Mouse (Mus musculus) forebrain, embryonic 16.5 days (tissue): ENCODE results near the gene Nxpe3. TPM values are rescaled to one million over a fixed set of nuclear protein-coding genes. Genes with fewer than 3 reads are reported as not detected.

Experiments used
- ATAC-seq: fragments of 200-750 bp; cut with Nextera tagmentation; 2 replicates; pipeline ENCODE4 v1.8.0; 2017; ENCODE audit warnings: mild to moderate bottlenecking, moderate library complexity
- H3K27ac ChIP-seq: fragments of 300-500 bp; sonication (generic); 2 replicates; pipeline ENCODE4 v1.5.1; 2014; ENCODE audit warnings: low read length, control low read depth
- H3K27me3 ChIP-seq: fragments of 300-500 bp; sonication (generic); replicated peaks from 2 replicates; pipeline ENCODE4 v1.6.1; 2014; ENCODE audit warnings: low read length; ENCODE audit not compliant: control insufficient read depth, insufficient read depth
- H3K36me3 ChIP-seq: fragments of 300-500 bp; sonication (generic); 2 replicates; pipeline ENCODE4 v1.6.1; 2014; ENCODE audit not compliant: control insufficient read depth, insufficient read depth
- H3K4me1 ChIP-seq: fragments of 300-500 bp; sonication (generic); replicated peaks from 2 replicates; pipeline ENCODE4 v1.6.1; 2014; ENCODE audit warnings: low read length; ENCODE audit not compliant: control insufficient read depth, insufficient read depth
- H3K4me2 ChIP-seq: fragments of 300-500 bp; sonication (generic); 2 replicates; pipeline ENCODE4 v1.6.1; 2014; ENCODE audit warnings: mild to moderate bottlenecking, low read length, control low read depth
- H3K4me3 ChIP-seq: fragments of 300-500 bp; sonication (generic); replicated peaks from 2 replicates; pipeline ENCODE4 v1.5.1; 2014; ENCODE audit warnings: mild to moderate bottlenecking, low read length, control low read depth
- H3K9ac ChIP-seq: fragments of 300-500 bp; sonication (generic); replicated peaks from 2 replicates; pipeline ENCODE4 v1.6.1; 2014; ENCODE audit warnings: low read depth, low read length, control low read depth
- H3K9me3 ChIP-seq: fragments of 300-500 bp; sonication (generic); 2 replicates; pipeline ENCODE4 v1.6.1; 2016; ENCODE audit warnings: low read length; ENCODE audit not compliant: control insufficient read depth
- WGBS: fragments of 180-500 bp; shearing (Covaris S2); extraction: QIAGEN DNeasy Blood & Tissue Kit; methylation state at CpG from one replicate; pipeline ENCODE4 v1.1.7; 2014; 5-methylcytosine and 5-hydroxymethylcytosine counted together
- polyA plus RNA-seq: library from polyadenylated mRNA; unstranded; fragments of >200 nt; fragmentation: Nextera tagmentation; extraction: Ambion mirVana; gene quantifications from 2 replicates; pipeline ENCODE4 v1.2.1, GENCODE M21; 2015

The Nxpe3 gene
- 1.7 and 2.1 TPM in 2 replicates for polyA plus RNA-seq

- Histone ChIP-seq H3K36me3 (no peaks in the 10 kb centered on the region), H3K9me3 (no peaks in the 10 kb centered on the region), H3K27ac (peak within 1 kb of the TSS; percentile 62), H3K9ac (peak within 1 kb of the TSS; percentile 86), H3K27me3 (no peaks in the 10 kb centered on the region), H3K4me2 (peak within 1 kb of the TSS; percentile 78), H3K4me3 (peak within 1 kb of the TSS; percentile 89), H3K4me1 (peaks cover 15% of the 10 kb centered on the region)
- under 1% methylated on average over 73 of the region's 74 CpGs for WGBS
- peak; percentile 97 for ATAC-seq
These were observed at the start of gene Nxpe3 for GRCm38 (mm10) chr16:55894893-55895650. Nxpe3 (minus strand) TSS chr16:55895285.

GRCm38 (mm10) chr16:55940781-55941180, 45.7 kb upstream of the Nxpe3 start:
- H3K4me2 ChIP-seq, result no peak overlapping the region
- no peaks in the 10 kb centered on the region for H3K27me3 ChIP-seq
- H3K4me3 ChIP-seq, result no peak overlapping the region
- H3K36me3 ChIP-seq, result no peaks in the 10 kb centered on the region
- no peaks in the 10 kb centered on the region for H3K9me3 ChIP-seq
- 94% methylated on average over 4 of the region's 4 CpGs for WGBS
- no peaks in the 10 kb centered on the region for H3K4me1 ChIP-seq
- no peak overlapping the region for H3K27ac ChIP-seq
- H3K9ac ChIP-seq, result no peak overlapping the region
- no peak for ATAC-seq

- Histone ChIP-seq H3K4me2 (no peak overlapping the region), H3K27ac (no peak overlapping the region), H3K27me3 (no peaks in the 10 kb centered on the region), H3K36me3 (no peaks in the 10 kb centered on the region), H3K9ac (no peak overlapping the region), H3K4me1 (peaks cover 2% of the 10 kb centered on the region; the same call in 1 of the 2 replicates), H3K9me3 (no peaks in the 10 kb centered on the region), H3K4me3 (no peak overlapping the region)
- ATAC-seq, result no peak
- WGBS, result 80% methylated on average over 6 of the region's 6 CpGs
These were observed 44.6 kb upstream of the Nxpe3 start for GRCm38 (mm10) chr16:55939703-55940102.

GRCm38 (mm10) chr16:55938761-55939160, 43.7 kb upstream of the Nxpe3 start:
- Histone ChIP-seq H3K36me3 (no peaks in the 10 kb centered on the region), H3K9me3 (no peaks in the 10 kb centered on the region), H3K27ac (no peak overlapping the region), H3K4me2 (no peak overlapping the region), H3K9ac (no peak overlapping the region), H3K4me3 (no peak overlapping the region), H3K4me1 (peaks cover 2% of the 10 kb centered on the region; the same call in 1 of the 2 replicates), H3K27me3 (no peaks in the 10 kb centered on the region)
- 83% methylated on average over 4 of the region's 4 CpGs for WGBS
- no peak for ATAC-seq

GRCm38 (mm10) chr16:55934453-55935037, 39.5 kb upstream of the Nxpe3 start, which contains the start of gene Cep97:
Cep97 (minus strand) TSS chr16:55934855.
- Histone ChIP-seq H3K36me3 (no peaks in the 10 kb centered on the region), H3K4me3 (peak within 1 kb of the TSS; percentile 61), H3K4me1 (peaks cover 6% of the 10 kb centered on the region; the same call in 1 of the 2 replicates), H3K27me3 (no peaks in the 10 kb centered on the region), H3K9ac (peak within 1 kb of the TSS; percentile 78), H3K4me2 (peak within 1 kb of the TSS; percentile 72), H3K27ac (peak within 1 kb of the TSS; percentile 72), H3K9me3 (no peaks in the 10 kb centered on the region)
- 0% methylated on average over 24 of the region's 24 CpGs for WGBS
- peak; percentile 99 for ATAC-seq

- Histone ChIP-seq H3K9ac (peak overlapping the region; percentile 78), H3K4me1 (peaks cover 6% of the 10 kb centered on the region; the same call in 1 of the 2 replicates), H3K9me3 (no peaks in the 10 kb centered on the region), H3K4me2 (peak overlapping the region; percentile 72), H3K27me3 (no peaks in the 10 kb centered on the region), H3K27ac (peak overlapping the region; percentile 72), H3K4me3 (peak overlapping the region; percentile 61), H3K36me3 (no peaks in the 10 kb centered on the region)
- under 1% methylated on average over 32 of the region's 32 CpGs for WGBS
- ATAC-seq, result peak; percentile 34
These were observed 38.7 kb upstream of the Nxpe3 start for GRCm38 (mm10) chr16:55933681-55934343.

- Histone ChIP-seq H3K4me3 (no peak overlapping the region), H3K27ac (no peak overlapping the region), H3K9ac (no peak overlapping the region), H3K36me3 (peaks cover 26% of the 10 kb centered on the region), H3K9me3 (no peaks in the 10 kb centered on the region), H3K4me1 (no peaks in the 10 kb centered on the region), H3K27me3 (no peaks in the 10 kb centered on the region), H3K4me2 (no peak overlapping the region)
- 95% methylated on average over 4 of the region's 4 CpGs for WGBS
- no peak for ATAC-seq
These were observed 28.9 kb upstream of the Nxpe3 start for GRCm38 (mm10) chr16:55924010-55924409.

- Histone ChIP-seq H3K4me2 (no peak overlapping the region), H3K9ac (no peak overlapping the region), H3K4me1 (no peaks in the 10 kb centered on the region), H3K27me3 (no peaks in the 10 kb centered on the region), H3K9me3 (no peaks in the 10 kb centered on the region), H3K36me3 (peaks cover 33% of the 10 kb centered on the region), H3K27ac (no peak overlapping the region), H3K4me3 (no peak overlapping the region)
- WGBS, result 89% methylated on average over 10 of the region's 10 CpGs
- ATAC-seq, result no peak
These were observed 27.0 kb upstream of the Nxpe3 start for GRCm38 (mm10) chr16:55922079-55922478.

- Histone ChIP-seq H3K4me2 (no peak overlapping the region), H3K27me3 (no peaks in the 10 kb centered on the region), H3K27ac (no peak overlapping the region), H3K9me3 (no peaks in the 10 kb centered on the region), H3K9ac (no peak overlapping the region), H3K4me1 (no peaks in the 10 kb centered on the region), H3K36me3 (peaks cover 34% of the 10 kb centered on the region), H3K4me3 (no peak overlapping the region)
- ATAC-seq, result no peak
- WGBS, result 97% methylated on average over 7 of the region's 7 CpGs
These were observed 19.6 kb upstream of the Nxpe3 start for GRCm38 (mm10) chr16:55914716-55915115.
